Mouse (Mus musculus): Measurements from ENCODE around the gene Asf1b. TPM values are rescaled to one million over a fixed set of nuclear protein-coding genes. Genes with fewer than 3 reads are reported as not detected.

Asf1b gene
- polyA plus RNA-seq, 1 experiment, result 95.4 TPM

DNA sequence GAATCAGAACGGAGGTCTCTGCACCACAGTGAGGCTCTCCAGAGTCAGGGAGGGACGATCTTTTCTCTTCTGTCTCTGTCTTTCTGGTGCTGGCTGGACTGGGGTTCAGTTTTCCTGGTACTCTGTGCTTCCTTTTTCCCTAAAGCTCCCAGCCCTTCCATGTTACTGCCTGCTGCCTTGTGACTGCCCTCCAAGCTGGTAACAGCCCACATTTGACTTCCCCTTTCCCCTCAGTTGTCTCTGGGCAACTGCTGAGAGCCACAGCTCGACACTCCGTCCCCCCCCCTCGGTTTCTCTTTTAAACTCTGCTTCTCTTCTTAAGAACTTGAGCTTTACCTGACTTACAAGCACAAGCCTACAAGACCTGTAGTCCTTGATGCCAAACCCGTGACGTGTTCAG, 33.9 kb downstream of the Asf1b start:
- Histone ChIP-seq H3K4me3 (replicated peaks) (peak overlapping the region; percentile 14), H3K4me1 (peaks cover 37% of the 10 kb centered on the region), H3K36me3 (replicated peaks; ENCODE audit: low read length) (peaks cover 89% of the 10 kb centered on the region), H3K27me3 (replicated peaks) (no peaks in the 10 kb centered on the region), H3K9me3 (no peaks in the 10 kb centered on the region)
- TF ChIP-seq FLI1 (IDR thresholded peaks at IDR 0.05; ENCODE audit: low read length), result no peak
- TF ChIP-seq GATA1 (IDR thresholded peaks at IDR 0.05; ENCODE audit: borderline replicate concordance, low read length), result no peak

- Histone ChIP-seq H3K36me3 (replicated peaks; ENCODE audit: low read length) (peaks cover 89% of the 10 kb centered on the region), H3K27me3 (replicated peaks) (no peaks in the 10 kb centered on the region), H3K4me3 (replicated peaks) (no peak overlapping the region), H3K9me3 (no peaks in the 10 kb centered on the region), H3K4me1 (peaks cover 46% of the 10 kb centered on the region)
- no peak for TF ChIP-seq FLI1 (IDR thresholded peaks at IDR 0.05; ENCODE audit: low read length)
These were observed 34.9 kb downstream of the Asf1b start for GRCm38 (mm10) chr8:83990170-83990569.

GRCm38 (mm10) chr8:83992488-83992887, 37.2 kb downstream of the Asf1b start:
- Histone ChIP-seq H3K4me3 (replicated peaks) (no peak overlapping the region), H3K4me1 (peaks cover 54% of the 10 kb centered on the region), H3K36me3 (replicated peaks; ENCODE audit: low read length) (peaks cover 73% of the 10 kb centered on the region), H3K9me3 (no peaks in the 10 kb centered on the region), H3K27me3 (replicated peaks) (no peaks in the 10 kb centered on the region)
- TF ChIP-seq FLI1 (IDR thresholded peaks at IDR 0.05; ENCODE audit: low read length), result no peak
- TF ChIP-seq GATA1 (IDR thresholded peaks at IDR 0.05; ENCODE audit: borderline replicate concordance, low read length), result no peak

DNA sequence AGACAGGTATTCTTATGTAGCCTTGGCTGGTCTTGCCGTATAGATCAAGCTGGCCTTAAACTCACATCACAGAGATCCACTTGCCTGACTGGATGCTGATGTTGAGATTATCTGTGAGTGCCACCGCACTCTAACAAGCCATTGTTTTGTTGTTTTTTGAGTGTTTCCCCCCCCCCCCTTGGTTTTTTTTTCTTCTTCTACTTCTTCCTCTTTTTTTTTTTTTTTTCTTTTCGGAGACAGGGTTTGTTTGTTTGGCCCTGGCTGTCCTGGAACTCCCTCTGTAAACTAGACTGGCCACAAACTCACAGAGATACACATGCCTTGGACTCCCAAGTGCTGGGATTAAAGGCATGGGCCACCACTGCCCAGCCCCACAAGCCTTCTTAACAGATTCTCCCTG, 38.7 kb downstream of the Asf1b start:
- Histone ChIP-seq H3K27me3 (replicated peaks) (no peaks in the 10 kb centered on the region), H3K9me3 (no peaks in the 10 kb centered on the region), H3K4me3 (replicated peaks) (no peak overlapping the region), H3K36me3 (replicated peaks; ENCODE audit: low read length) (peaks cover 62% of the 10 kb centered on the region), H3K4me1 (peaks cover 46% of the 10 kb centered on the region)
- TF ChIP-seq GATA1 (IDR thresholded peaks at IDR 0.05; ENCODE audit: borderline replicate concordance, low read length) (no peak), FLI1 (IDR thresholded peaks at IDR 0.05; ENCODE audit: low read length) (no peak)

DNA sequence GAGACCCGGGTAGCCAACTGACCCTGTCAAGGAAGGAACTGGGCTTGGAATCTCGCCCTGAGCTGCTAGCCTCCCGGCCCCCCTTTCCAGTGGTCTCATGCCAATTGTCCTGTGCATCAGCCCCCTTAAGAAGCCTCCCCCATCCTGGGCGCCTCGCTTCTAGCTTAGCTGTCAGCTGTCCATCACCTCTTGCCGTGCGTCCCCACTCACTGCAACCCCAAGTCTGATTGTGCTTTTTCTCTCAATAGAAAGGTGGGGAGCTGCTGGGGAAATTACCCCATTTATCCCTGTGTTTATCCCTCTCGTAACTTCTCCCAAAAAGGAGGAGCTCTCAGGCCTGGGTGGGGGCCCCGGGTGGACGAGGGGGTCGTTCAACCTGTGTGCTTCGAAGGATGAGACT, 40.7 kb downstream of the Asf1b start:
- TF ChIP-seq GATA1 (IDR thresholded peaks at IDR 0.05; ENCODE audit: borderline replicate concordance, low read length) (no peak), FLI1 (IDR thresholded peaks at IDR 0.05; ENCODE audit: low read length) (no peak)
- Histone ChIP-seq H3K4me3 (replicated peaks) (no peak overlapping the region), H3K27me3 (replicated peaks) (no peaks in the 10 kb centered on the region), H3K36me3 (replicated peaks; ENCODE audit: low read length) (peaks cover 62% of the 10 kb centered on the region), H3K9me3 (no peaks in the 10 kb centered on the region), H3K4me1 (peaks cover 46% of the 10 kb centered on the region)

DNA sequence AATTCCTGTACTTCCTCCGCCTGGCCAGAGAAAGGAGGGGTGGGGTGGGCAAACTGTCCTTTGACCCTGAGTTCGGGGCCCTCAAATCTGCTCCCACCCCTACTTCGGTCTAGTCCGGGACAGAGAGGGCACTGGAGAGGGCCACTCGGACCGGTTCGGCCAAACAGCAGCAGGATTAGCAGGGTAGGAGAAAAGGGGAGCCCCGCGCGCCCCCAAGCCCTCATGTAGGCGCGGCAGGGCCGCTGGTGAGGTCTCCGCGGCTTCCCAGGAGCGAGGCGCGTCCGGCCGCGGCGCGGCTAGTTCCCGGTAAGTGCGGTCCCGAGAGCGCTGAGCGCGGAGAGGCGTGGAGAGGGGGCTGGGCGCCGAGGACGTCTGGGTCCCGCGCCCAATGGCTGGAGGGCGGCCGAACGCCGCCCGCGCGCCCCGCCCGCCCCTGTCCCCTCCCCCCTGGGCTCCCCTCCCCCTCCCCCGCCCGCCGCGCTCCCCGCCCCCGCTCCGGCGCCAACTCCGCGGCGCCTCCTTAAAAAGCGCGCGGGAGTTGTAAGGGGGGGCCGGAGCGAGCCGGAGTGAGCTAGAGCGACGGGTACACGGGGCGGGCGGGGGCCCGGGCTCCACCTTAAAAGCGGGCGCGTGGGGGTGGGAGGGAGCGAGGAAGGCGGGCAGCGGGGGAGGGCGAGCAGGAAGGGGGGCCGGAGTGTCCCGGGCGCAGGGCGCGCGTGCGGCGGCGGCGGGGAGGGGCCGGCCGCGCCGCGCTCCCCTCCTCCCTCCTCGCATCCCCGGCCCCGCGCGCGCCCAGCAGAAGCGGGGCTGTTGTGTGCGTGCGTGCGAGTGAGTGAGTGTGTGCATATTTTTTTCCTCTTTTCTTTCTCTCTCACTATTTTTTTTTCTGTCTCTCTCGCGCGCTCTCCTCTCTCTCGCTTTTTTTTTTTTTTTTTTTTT, 41.5 kb downstream of the Asf1b start:
- Histone ChIP-seq H3K4me1 (peaks cover 46% of the 10 kb centered on the region), H3K36me3 (replicated peaks; ENCODE audit: low read length) (peaks cover 62% of the 10 kb centered on the region), H3K4me3 (replicated peaks) (peak overlapping the region; percentile 91), H3K27me3 (replicated peaks) (no peaks in the 10 kb centered on the region), H3K9me3 (no peaks in the 10 kb centered on the region)
- no peak for TF ChIP-seq FLI1 (IDR thresholded peaks at IDR 0.05; ENCODE audit: low read length)
- TF ChIP-seq GATA1 (IDR thresholded peaks at IDR 0.05; ENCODE audit: borderline replicate concordance, low read length), result no peak

DNA sequence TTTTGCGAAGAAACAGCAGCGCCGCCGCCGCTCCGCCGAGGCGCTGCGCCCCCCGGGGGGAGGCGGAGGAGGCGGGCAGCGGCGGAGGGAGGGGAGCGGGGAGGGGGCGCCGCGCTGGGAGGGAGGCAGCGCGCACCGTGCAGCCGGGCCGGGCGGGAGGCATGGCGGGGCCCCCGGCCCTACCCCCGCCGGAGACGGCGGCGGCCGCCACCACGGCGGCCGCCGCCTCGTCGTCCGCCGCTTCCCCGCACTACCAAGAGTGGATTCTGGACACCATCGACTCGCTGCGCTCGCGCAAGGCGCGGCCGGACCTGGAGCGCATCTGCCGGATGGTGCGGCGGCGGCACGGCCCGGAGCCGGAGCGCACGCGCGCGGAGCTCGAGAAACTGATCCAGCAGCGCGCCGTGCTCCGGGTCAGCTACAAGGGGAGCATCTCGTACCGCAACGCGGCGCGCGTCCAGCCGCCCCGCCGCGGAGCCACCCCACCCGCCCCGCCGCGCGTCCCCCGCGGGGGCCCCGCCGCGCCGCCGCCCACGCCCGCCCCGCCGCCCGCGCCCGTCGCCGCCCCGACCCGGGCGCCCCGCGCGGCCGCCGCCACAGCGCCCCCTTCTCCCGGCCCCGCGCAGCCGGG, 42.3 kb downstream of the Asf1b start, which contains the start of gene Samd1:
TSS of gene Samd1 (plus strand) at position 162 of the 631 bp plus-strand sequence.
- Histone ChIP-seq H3K4me3 (replicated peaks) (peak within 1 kb of the TSS; percentile 91), H3K4me1 (peaks cover 43% of the 10 kb centered on the region), H3K36me3 (replicated peaks; ENCODE audit: low read length) (peaks cover 62% of the 10 kb centered on the region), H3K27me3 (replicated peaks) (no peaks in the 10 kb centered on the region), H3K9me3 (no peaks in the 10 kb centered on the region)
- TF ChIP-seq GATA1 (IDR thresholded peaks at IDR 0.05; ENCODE audit: borderline replicate concordance, low read length), result no peak
- no peak for TF ChIP-seq FLI1 (IDR thresholded peaks at IDR 0.05; ENCODE audit: low read length)

DNA sequence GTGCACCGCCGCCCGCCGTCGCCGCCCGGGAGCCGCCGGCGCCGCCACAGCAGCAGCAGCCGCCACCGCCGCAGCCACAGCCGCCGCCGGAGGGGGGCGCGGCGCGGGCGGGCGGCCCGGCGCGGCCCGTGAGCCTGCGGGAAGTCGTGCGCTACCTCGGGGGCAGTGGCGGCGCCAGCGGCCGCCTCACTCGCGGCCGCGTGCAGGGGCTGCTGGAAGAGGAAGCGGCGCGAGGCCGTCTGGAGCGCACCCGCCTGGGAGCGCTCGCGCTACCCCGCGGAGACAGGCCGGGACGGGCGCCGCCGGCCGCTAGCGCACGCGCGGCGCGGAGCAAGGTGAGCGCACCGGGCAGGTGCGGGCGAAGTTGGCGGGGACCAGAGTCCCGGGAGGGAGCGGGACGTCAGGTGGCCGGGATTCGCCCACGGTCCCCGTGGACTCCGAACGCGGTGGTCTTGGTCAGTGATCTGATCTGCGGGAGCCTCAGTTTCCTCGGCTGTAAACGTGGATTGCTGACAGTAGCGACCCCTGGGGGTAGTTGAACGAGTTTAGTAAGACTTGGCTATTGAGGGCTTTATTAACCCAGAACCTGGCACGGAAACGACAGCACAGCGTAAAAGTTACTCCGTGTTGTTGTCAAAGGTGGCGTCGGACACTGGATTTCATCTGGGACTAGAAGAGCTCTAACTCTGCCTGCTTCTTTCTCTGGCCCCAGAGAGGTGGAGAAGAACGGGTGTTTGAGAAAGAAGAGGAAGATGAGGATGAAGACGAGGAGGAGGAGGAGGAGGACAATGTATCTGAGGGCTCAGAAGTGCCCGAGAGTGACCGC, 43.1 kb downstream of the Asf1b start:
- TF ChIP-seq GATA1 (IDR thresholded peaks at IDR 0.05; ENCODE audit: borderline replicate concordance, low read length), result no peak
- TF ChIP-seq FLI1 (IDR thresholded peaks at IDR 0.05; ENCODE audit: low read length), result no peak
- peak overlapping the region; percentile 91 for H3K4me3 ChIP-seq (replicated peaks)
- H3K36me3 ChIP-seq (replicated peaks; ENCODE audit: low read length), result peaks cover 67% of the 10 kb centered on the region
- peaks cover 51% of the 10 kb centered on the region for H3K4me1 ChIP-seq
- no peaks in the 10 kb centered on the region for H3K27me3 ChIP-seq (replicated peaks)
- no peaks in the 10 kb centered on the region for H3K9me3 ChIP-seq

DNA sequence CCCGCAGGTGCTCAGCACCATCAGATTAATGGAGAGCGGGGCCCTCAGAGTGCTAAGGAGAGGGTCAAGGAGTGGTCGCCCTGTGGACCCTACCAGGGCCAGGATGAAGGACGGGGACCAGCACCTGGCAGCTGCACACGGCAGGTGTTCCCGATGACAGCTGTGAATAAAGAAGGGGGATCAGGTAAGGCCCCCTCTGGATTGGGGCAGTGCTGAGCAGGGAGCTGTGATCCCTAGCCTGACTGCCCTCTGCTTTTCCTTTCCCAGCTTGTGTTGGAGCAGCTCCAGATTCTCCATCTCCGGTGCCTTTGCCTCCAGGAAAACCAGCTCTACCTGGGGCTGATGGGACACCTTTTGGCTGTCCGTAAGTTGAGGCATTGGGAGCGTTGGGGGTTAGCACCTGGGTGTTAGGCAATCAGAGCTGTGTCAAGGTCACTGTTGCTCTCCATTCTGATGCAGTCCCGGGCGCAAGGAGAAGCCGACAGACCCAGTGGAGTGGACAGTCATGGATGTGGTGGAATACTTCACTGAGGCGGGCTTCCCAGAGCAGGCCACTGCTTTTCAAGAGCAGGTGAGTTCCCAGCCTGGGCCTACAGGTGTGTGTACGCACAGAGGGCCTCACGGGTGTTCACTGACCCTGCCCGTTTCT, 43.9 kb downstream of the Asf1b start:
- Histone ChIP-seq H3K4me3 (replicated peaks) (peak overlapping the region; percentile 91), H3K27me3 (replicated peaks) (no peaks in the 10 kb centered on the region), H3K9me3 (no peaks in the 10 kb centered on the region), H3K36me3 (replicated peaks; ENCODE audit: low read length) (peaks cover 62% of the 10 kb centered on the region), H3K4me1 (peaks cover 58% of the 10 kb centered on the region)
- no peak for TF ChIP-seq GATA1 (IDR thresholded peaks at IDR 0.05; ENCODE audit: borderline replicate concordance, low read length)
- no peak for TF ChIP-seq FLI1 (IDR thresholded peaks at IDR 0.05; ENCODE audit: low read length)

All from megakaryocyte, embryonic 14.5 days (primary cell).